Mouse (Mus musculus) hindbrain, postnatal 0 days (tissue): ENCODE measurements at regions not wholly inside any gene's neighbourhood (a gene's known extent, or its start where the extent isn't known, plus 50 kb on each side); places are given as distances from the start of the nearest gene placed in this dataset.

Experiments used
- ATAC-seq: fragments of 200-750 bp; cut with Nextera tagmentation; 2 replicates; pipeline ENCODE4 v1.8.0; 2017; ENCODE audit warnings: mild to moderate bottlenecking, moderate TSS enrichment, moderate library complexity
- DNase-seq: peaks from one replicate; pipeline ENCODE4 v3.0.0-alpha.2; 2015; ENCODE audit warnings: low spot score
- H3K27ac ChIP-seq: fragments of 300-500 bp; sonication (generic); 2 replicates; pipeline ENCODE4 v1.5.1; 2014; ENCODE audit warnings: mild to moderate bottlenecking
- H3K27me3 ChIP-seq: fragments of 300-500 bp; sonication (generic); 2 replicates; pipeline ENCODE4 v1.6.1; 2014; ENCODE audit warnings: low read length, mixed read lengths; ENCODE audit not compliant: insufficient read depth
- H3K36me3 ChIP-seq: fragments of 300-500 bp; sonication (generic); 2 replicates; pipeline ENCODE4 v1.6.1; 2014; ENCODE audit warnings: low read length, mixed read lengths; ENCODE audit not compliant: insufficient read depth
- H3K4me1 ChIP-seq: fragments of 300-500 bp; sonication (generic); 2 replicates; pipeline ENCODE4 v1.6.1; 2014; ENCODE audit warnings: antibody characterized with exemption, low read length, mixed read lengths; ENCODE audit not compliant: insufficient read depth
- H3K4me2 ChIP-seq: fragments of 300-500 bp; sonication (generic); 2 replicates; pipeline ENCODE4 v1.6.1; 2014; ENCODE audit warnings: low read depth, mild to moderate bottlenecking, low read length, moderate library complexity, mixed read lengths
- H3K4me3 ChIP-seq: fragments of 300-500 bp; sonication (generic); 2 replicates; pipeline ENCODE4 v1.5.1; 2014; ENCODE audit warnings: low read length
- H3K9ac ChIP-seq: fragments of 300-500 bp; sonication (generic); replicated peaks from 2 replicates; pipeline ENCODE4 v1.6.1; 2014; ENCODE audit warnings: mild to moderate bottlenecking, low read length, moderate library complexity, mixed read lengths
- H3K9me3 ChIP-seq: fragments of 300-500 bp; sonication (generic); 2 replicates; pipeline ENCODE4 v1.6.1; 2016; ENCODE audit warnings: low read length, mixed read lengths
- CTCF ChIP-seq: IDR thresholded peaks from 2 replicates; pipeline ENCODE4 v1.5.1; 2016; ENCODE audit warnings: antibody characterized with exemption, control low read depth, low read depth
- WGBS: fragments of 180-500 bp; shearing (Covaris S2); extraction: QIAGEN DNeasy Blood & Tissue Kit; methylation state at CpG from one replicate; pipeline ENCODE4 v1.1.7; 2014; 5-methylcytosine and 5-hydroxymethylcytosine counted together

GRCm38 (mm10) chrX:10397257-10397656 is 87.7 kb upstream of the Tspan7 start:
- H3K9ac ChIP-seq, result no peak overlapping the region
- no peak overlapping the region for H3K27ac ChIP-seq
- DNase-seq, result no peak
- H3K36me3 ChIP-seq, result no peaks in the 10 kb centered on the region
- ATAC-seq, result no peak
- no peak for TF ChIP-seq CTCF
- WGBS, result 43% methylated on average over 2 of the region's 2 CpGs
- no peaks in the 10 kb centered on the region for H3K9me3 ChIP-seq
- no peaks in the 10 kb centered on the region for H3K27me3 ChIP-seq
- H3K4me2 ChIP-seq, result no peak overlapping the region
- no peaks in the 10 kb centered on the region for H3K4me1 ChIP-seq
- H3K4me3 ChIP-seq, result no peak overlapping the region

DNA sequence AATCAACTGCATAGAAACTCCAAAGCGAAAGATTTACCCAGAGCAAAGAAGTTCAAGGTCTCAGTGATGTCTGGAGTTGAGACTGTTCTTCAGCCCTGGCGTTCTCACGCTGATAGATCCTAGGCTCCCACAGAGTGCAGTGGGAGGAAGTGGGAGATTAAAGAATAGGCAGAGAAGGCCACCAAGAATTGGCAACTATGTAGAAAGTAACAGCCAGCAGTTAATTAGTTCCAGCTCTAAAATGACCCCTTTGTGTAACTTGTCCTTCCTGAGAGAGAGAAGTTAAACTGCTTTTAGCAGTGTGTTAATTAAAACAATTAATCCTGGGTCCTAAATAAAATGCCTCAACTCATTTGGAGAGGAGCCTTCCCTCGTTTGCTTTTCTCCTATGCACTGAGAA is 73.7 kb upstream of the Tspan7 start:
- WGBS, result 45% methylated on average over 4 of the region's 4 CpGs
- Histone ChIP-seq H3K4me3 (no peak overlapping the region), H3K4me1 (no peaks in the 10 kb centered on the region), H3K4me2 (no peak overlapping the region), H3K27ac (no peak overlapping the region), H3K36me3 (no peaks in the 10 kb centered on the region), H3K9ac (no peak overlapping the region), H3K27me3 (no peaks in the 10 kb centered on the region), H3K9me3 (no peaks in the 10 kb centered on the region)
- ATAC-seq (0 out of 2 replicates have a peak, but pooled peaks have one; percentile 24), DNase-seq (peak; percentile 19)
- no peak for TF ChIP-seq CTCF

GRCm38 (mm10) chrX:10422440-10422839 is 62.5 kb upstream of the Tspan7 start:
- Histone ChIP-seq H3K27ac (no peak overlapping the region), H3K4me1 (no peaks in the 10 kb centered on the region), H3K9ac (no peak overlapping the region), H3K9me3 (no peaks in the 10 kb centered on the region), H3K36me3 (no peaks in the 10 kb centered on the region), H3K27me3 (no peaks in the 10 kb centered on the region), H3K4me2 (no peak overlapping the region), H3K4me3 (no peak overlapping the region)
- no peak for TF ChIP-seq CTCF
- peak; percentile 78 for ATAC-seq
- WGBS, result 55% methylated on average over 2 of the region's 2 CpGs
- DNase-seq, result peak; percentile 71
